Mouse (Mus musculus): ENCODE results near the gene Zfp329. TPM values are rescaled to one million over a fixed set of nuclear protein-coding genes. Genes with fewer than 3 reads are reported as not detected.
"Not testable (repeated sequence)": the region's sequence is repeated elsewhere in the genome, so short reads cannot be mapped to it uniquely, and the experiment has no call there.

Zfp329 gene
- polyA plus RNA-seq (2016; fragmentation: Nextera tagmentation; extraction: Ambion mirVana) = 11.9 and 12.2 TPM in 2 replicates

GRCm38 (mm10) chr7:12818521-12819295 lies at the start of gene Zfp329:
TSS of gene Zfp329 (minus strand) at chr7:12818858.
- peak; percentile 96 for ATAC-seq (ENCODE audit: insufficient number of reproducible peaks, low FRiP score)
- Histone ChIP-seq H3K27me3 (replicated peaks) (no peaks in the 10 kb centered on the region), H3K9ac (peak within 1 kb of the TSS; percentile 79), H3K36me3 (peaks cover 17% of the 10 kb centered on the region), H3K4me1 (replicated peaks) (0 out of 2 replicates have a peak, but pooled peaks cover 4% of the 10 kb centered on the region), H3K9me3 (replicated peaks) (peaks cover 16% of the 10 kb centered on the region), H3K4me2 (peak within 1 kb of the TSS; percentile 70), H3K27ac (ENCODE audit: poor library complexity, severe bottlenecking) (peak within 1 kb of the TSS; percentile 49), H3K4me3 (peak within 1 kb of the TSS; percentile 68)
- WGBS = under 1% methylated on average over 40 of the region's 40 CpGs

- peak overlapping the region; percentile 65 for H3K4me2 ChIP-seq
- no peak overlapping the region for H3K9ac ChIP-seq
- peaks cover 45% of the 10 kb centered on the region for H3K36me3 ChIP-seq
- H3K27ac ChIP-seq (ENCODE audit: poor library complexity, severe bottlenecking) = no peak overlapping the region
- peak overlapping the region; percentile 68 for H3K4me3 ChIP-seq
- no peaks in the 10 kb centered on the region for H3K27me3 ChIP-seq (replicated peaks)
- H3K4me1 ChIP-seq (replicated peaks) = no peaks in the 10 kb centered on the region
- 93% methylated on average over 4 of the region's 4 CpGs for WGBS
- ATAC-seq (ENCODE audit: insufficient number of reproducible peaks, low FRiP score) = no peak
- H3K9me3 ChIP-seq (replicated peaks) = peaks cover 29% of the 10 kb centered on the region
Observed at GRCm38 (mm10) chr7:12835779-12836178, 17.1 kb upstream of the Zfp329 start.

- peak; percentile 26; the same call in 1 of the 2 replicates for ATAC-seq (ENCODE audit: insufficient number of reproducible peaks, low FRiP score)
- Histone ChIP-seq H3K27ac (ENCODE audit: poor library complexity, severe bottlenecking) (peak overlapping the region; percentile 64), H3K4me3 (peak overlapping the region; percentile 68), H3K4me1 (replicated peaks) (no peaks in the 10 kb centered on the region), H3K9me3 (replicated peaks) (peaks cover 27% of the 10 kb centered on the region), H3K4me2 (peak overlapping the region; percentile 65), H3K27me3 (replicated peaks) (no peaks in the 10 kb centered on the region), H3K36me3 (peaks cover 39% of the 10 kb centered on the region), H3K9ac (peak overlapping the region; percentile 73)
- WGBS = 40% methylated on average over 13 of the region's 13 CpGs
Observed at GRCm38 (mm10) chr7:12835193-12835671, 16.6 kb upstream of the Zfp329 start.

DNA sequence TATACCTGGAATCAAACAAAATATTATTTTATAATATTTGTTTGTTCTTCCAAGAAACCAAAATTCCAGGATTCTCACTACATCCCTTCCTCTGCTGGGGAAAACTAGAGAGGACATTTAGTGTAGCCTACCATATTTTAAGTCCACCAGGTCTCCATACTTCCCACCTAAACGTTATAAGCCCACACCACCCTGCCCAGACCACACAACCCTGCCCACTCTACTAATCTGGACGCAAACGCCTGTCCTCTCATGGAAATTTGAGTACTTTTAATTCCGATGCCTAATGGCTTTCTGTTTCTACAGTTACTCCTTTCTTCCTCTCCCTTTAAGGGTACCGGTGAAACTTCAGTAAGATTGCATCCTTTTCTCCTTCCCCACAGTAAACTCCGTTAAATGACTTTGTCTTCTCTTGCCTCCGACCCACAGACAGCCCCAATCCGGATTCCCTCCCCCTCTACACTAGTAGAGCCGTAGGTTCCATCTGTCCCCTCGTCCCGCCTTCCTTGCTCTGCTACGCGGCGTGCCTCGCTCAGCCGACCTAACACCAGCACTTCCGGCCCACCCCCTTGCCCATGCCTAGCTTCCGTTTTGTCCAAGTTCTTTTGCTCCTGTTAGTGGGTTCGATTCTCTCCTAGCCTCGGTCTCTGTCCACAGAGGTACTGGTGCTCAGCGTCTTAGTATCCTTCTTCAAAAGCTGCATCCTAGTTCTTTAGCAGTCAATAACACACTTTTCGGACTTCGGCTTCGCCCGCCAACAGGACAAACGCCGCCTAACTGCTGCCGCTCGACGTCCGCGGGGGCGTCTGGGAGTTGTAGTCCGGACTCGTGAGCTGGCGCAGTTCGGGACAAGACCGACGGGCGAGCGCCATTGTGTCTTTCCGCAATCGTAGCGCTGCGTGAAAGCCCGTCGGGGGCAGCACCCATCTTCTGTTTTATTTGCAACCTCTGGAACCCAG lies 15.8 kb upstream of the Zfp329 start, which contains the start of gene Zfp110:
TSS of gene Zfp110 (plus strand) at position 600 of the 959 bp plus-strand sequence.
- H3K36me3 ChIP-seq = peaks cover 33% of the 10 kb centered on the region
- peaks cover 21% of the 10 kb centered on the region for H3K9me3 ChIP-seq (replicated peaks)
- peak; percentile 97 for ATAC-seq (ENCODE audit: insufficient number of reproducible peaks, low FRiP score)
- peak within 1 kb of the TSS; percentile 64 for H3K27ac ChIP-seq (ENCODE audit: poor library complexity, severe bottlenecking)
- whole genome bisulfite sequencing = 2% methylated on average over 47 of the region's 47 CpGs
- peak within 1 kb of the TSS; percentile 65 for H3K4me2 ChIP-seq
- H3K27me3 ChIP-seq (replicated peaks) = no peaks in the 10 kb centered on the region
- peak within 1 kb of the TSS; percentile 73 for H3K9ac ChIP-seq
- peak within 1 kb of the TSS; percentile 68 for H3K4me3 ChIP-seq
- H3K4me1 ChIP-seq (replicated peaks) = no peaks in the 10 kb centered on the region

GRCm38 (mm10) chr7:12815566-12815965 lies 3.1 kb downstream of the Zfp329 start:
- Histone ChIP-seq H3K9me3 (replicated peaks) (peaks cover 25% of the 10 kb centered on the region), H3K4me3 (no peak overlapping the region), H3K27ac (ENCODE audit: poor library complexity, severe bottlenecking) (no peak overlapping the region), H3K4me2 (no peak overlapping the region), H3K4me1 (replicated peaks) (0 out of 2 replicates have a peak, but pooled peaks cover 4% of the 10 kb centered on the region), H3K36me3 (peaks cover 44% of the 10 kb centered on the region), H3K27me3 (replicated peaks) (no peaks in the 10 kb centered on the region), H3K9ac (no peak overlapping the region)
- ATAC-seq (ENCODE audit: insufficient number of reproducible peaks, low FRiP score) = no peak
- 92% methylated on average over 8 of the region's 8 CpGs for WGBS

DNA sequence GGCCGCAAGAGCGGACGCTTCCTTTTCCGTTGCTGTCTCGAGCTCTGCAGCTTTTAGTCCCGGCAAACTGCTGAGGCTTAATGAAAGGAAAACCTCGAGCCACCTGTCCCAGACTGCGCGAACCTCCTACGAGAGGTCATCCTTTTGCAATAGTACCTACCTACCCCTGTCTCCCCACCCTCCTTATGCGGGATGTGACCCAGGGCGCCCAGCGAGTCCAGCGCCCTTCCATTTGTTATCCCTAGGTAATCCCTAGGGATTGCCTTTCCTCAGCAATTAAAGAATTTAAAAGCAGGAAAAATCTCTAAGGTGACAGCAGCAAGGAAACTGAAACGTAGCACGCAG lies 15.0 kb downstream of the Zfp329 start:
- Histone ChIP-seq H3K27me3 (replicated peaks) (no peaks in the 10 kb centered on the region), H3K4me2 (peak overlapping the region; percentile 97), H3K36me3 (peaks cover 26% of the 10 kb centered on the region), H3K27ac (ENCODE audit: poor library complexity, severe bottlenecking) (peak overlapping the region; percentile 70), H3K9me3 (replicated peaks) (peaks cover 5% of the 10 kb centered on the region; the same call in 1 of the 2 replicates), H3K4me1 (replicated peaks) (peaks cover 13% of the 10 kb centered on the region; the same call in 1 of the 2 replicates), H3K9ac (peak overlapping the region; percentile 82), H3K4me3 (peak overlapping the region; percentile 61)
- 1% methylated on average over 16 of the region's 16 CpGs for WGBS
- ATAC-seq (ENCODE audit: insufficient number of reproducible peaks, low FRiP score) = no peak

DNA sequence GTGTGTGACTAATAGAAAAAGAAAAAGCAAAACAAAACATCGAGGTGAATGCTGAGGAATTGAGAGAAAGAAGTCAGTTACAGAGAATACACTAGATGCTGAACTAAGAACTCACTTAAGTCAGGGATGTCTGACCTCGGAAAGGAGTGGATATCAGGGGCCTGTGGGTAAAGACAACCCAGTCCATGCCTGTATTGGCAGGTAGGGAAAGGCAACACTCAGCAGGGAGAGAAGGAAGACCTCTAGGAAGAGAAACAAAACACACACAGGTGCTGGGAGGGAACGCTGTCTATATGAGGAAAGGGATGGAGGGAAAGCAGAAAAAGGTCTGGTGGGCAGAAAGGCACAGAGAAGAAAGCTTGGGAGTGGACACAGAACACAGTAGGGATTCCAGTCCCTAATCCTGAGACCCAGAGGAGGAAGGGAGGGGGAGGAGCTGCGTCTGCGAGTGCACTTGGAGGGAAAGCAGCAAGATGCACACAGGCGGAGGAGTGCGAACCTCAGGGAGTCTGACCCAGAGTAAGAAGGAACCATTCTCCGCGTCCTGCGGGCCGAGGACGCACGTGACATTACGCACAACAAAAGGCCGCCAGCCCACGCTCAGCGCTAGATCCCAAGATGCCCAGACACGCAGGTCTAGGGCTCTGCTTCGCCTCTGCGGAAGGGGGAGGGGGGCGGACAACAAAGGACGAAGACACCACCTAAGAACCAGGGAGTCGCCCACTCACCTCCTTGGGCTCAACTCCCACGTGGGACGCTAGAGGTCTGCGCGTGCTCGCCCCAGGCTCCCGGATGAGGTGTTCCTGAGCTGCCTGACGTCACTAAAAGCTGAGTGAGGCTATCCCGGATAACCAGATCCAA lies 15.6 kb downstream of the Zfp329 start, which contains the start of gene Zscan18:
TSS of gene Zscan18 (minus strand) at position 770 of the 861 bp plus-strand sequence.
- Histone ChIP-seq H3K4me3 (peak within 1 kb of the TSS; percentile 61), H3K27me3 (replicated peaks) (no peaks in the 10 kb centered on the region), H3K9me3 (replicated peaks) (peaks cover 3% of the 10 kb centered on the region; the same call in 1 of the 2 replicates), H3K27ac (ENCODE audit: poor library complexity, severe bottlenecking) (peak within 1 kb of the TSS; percentile 70), H3K4me1 (replicated peaks) (peaks cover 13% of the 10 kb centered on the region; the same call in 1 of the 2 replicates), H3K36me3 (peaks cover 24% of the 10 kb centered on the region), H3K9ac (peak within 1 kb of the TSS; percentile 82), H3K4me2 (peak within 1 kb of the TSS; percentile 97)
- WGBS = 5% methylated on average over 31 of the region's 31 CpGs
- peak; percentile 92 for ATAC-seq (ENCODE audit: insufficient number of reproducible peaks, low FRiP score)

DNA sequence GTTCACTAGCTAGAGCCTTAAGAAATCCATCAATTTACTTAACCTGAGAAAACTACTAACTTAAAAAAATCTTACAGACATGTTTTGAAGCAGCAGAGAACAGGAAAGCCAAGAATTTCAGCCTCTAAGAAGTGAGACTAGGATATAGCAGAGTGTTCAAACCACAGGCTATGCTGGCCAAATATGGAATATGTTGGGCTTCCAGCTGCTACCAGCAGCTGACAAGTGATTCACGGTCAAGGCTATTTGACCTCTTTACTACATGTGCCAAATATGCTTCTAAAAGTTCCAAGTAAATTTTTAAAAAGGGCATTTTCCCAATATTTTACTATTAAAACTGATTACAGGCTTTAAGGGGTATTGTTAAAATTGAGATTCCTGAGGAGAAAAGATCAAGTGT lies 19.1 kb downstream of the Zfp329 start:
- Histone ChIP-seq H3K9me3 (replicated peaks) (peaks cover 15% of the 10 kb centered on the region), H3K27me3 (replicated peaks) (no peaks in the 10 kb centered on the region), H3K27ac (ENCODE audit: poor library complexity, severe bottlenecking) (peak overlapping the region; percentile 73), H3K36me3 (peaks cover 24% of the 10 kb centered on the region), H3K9ac (no peak overlapping the region), H3K4me1 (replicated peaks) (peaks cover 13% of the 10 kb centered on the region; the same call in 1 of the 2 replicates), H3K4me3 (no peak overlapping the region), H3K4me2 (peak overlapping the region; percentile 33; the same call in 1 of the 2 replicates)
- no peak for ATAC-seq (ENCODE audit: insufficient number of reproducible peaks, low FRiP score)
- WGBS = 41% methylated on average over 1 of the region's 1 CpGs

- 69% methylated on average over 2 of the region's 2 CpGs for WGBS
- peaks cover 18% of the 10 kb centered on the region for H3K9me3 ChIP-seq (replicated peaks)
- H3K27ac ChIP-seq (ENCODE audit: poor library complexity, severe bottlenecking) = no peak overlapping the region
- H3K9ac ChIP-seq = no peak overlapping the region
- peaks cover 10% of the 10 kb centered on the region; the same call in 1 of the 2 replicates for H3K4me1 ChIP-seq (replicated peaks)
- H3K27me3 ChIP-seq (replicated peaks) = no peaks in the 10 kb centered on the region
- ATAC-seq (ENCODE audit: insufficient number of reproducible peaks, low FRiP score) = no peak
- H3K36me3 ChIP-seq = peaks cover 24% of the 10 kb centered on the region
- no peak overlapping the region for H3K4me3 ChIP-seq
- no peak overlapping the region for H3K4me2 ChIP-seq
Observed at GRCm38 (mm10) chr7:12797971-12798370, 20.7 kb downstream of the Zfp329 start.

- 84% methylated on average over 11 of the region's 11 CpGs for WGBS
- not testable (repeated sequence) for H3K9ac ChIP-seq; H3K27me3 ChIP-seq (replicated peaks)
Observed at GRCm38 (mm10) chr7:12792624-12793023, 26.0 kb downstream of the Zfp329 start.

More at GRCm38 (mm10) chr7:12792624-12793023, 26.0 kb downstream of the Zfp329 start:
- not testable (repeated sequence) for H3K4me2 ChIP-seq; H3K4me1 ChIP-seq (replicated peaks); ATAC-seq (ENCODE audit: insufficient number of reproducible peaks, low FRiP score); H3K27ac ChIP-seq (ENCODE audit: poor library complexity, severe bottlenecking); H3K4me3 ChIP-seq
- H3K36me3 ChIP-seq = peaks cover 17% of the 10 kb centered on the region
- H3K9me3 ChIP-seq (replicated peaks) = peaks cover 12% of the 10 kb centered on the region

Data from heart, embryonic 12.5 days (tissue).